Mouse (Mus musculus): ENCODE data around the gene Tbc1d9b. TPM values are rescaled to one million over a fixed set of nuclear protein-coding genes. Genes with fewer than 3 reads are reported as not detected.

Gene Tbc1d9b
- total and polyA plus RNA-seq, 2 experiments: 19.5 to 30.5 TPM

DNA sequence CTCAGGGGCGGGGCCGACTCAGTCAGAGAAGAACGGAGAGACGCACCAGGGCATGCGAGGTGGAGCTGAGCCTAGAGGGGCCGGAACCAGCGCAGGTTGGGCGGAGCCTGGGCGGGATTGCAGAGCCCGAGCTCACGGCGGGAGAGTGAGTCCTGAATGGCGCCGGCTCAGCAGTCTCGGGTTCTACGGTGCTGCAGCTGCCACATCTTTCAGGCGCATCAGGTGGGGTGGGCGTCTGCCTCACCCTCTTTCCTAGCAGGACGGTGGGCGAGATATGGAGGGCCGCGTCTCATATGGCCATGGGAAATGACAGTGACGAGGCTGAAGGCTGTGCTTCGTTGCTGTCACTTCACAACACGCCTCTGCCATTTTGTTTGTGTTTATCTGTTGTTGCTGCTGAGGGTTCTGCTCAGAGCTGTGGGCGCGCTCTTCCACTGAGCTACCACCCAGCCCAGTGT lies 43.6 kb downstream of the Tbc1d9b start:
- peak; percentile 93 for DNase-seq (ENCODE audit: extremely low read depth, low read depth, low spot score)

DNA sequence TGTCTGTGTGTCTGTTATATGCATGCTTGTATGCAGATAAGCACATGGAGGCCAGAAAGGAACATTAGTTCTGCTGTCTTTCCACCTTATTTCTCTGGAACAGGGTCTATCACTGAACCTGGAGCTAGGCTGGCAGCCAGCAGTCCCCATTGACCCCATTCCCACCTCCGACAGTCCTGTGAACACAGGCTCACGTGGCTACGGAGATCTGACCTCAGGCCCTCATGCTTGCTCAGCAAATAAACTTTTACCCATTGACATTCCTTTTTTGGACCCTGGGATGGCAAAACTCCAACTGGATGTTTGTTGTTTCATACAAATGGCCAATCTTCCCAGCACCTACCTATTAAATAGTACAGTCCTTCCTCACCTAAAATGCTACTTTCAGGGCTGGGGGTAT lies 45.2 kb downstream of the Tbc1d9b start:
- peak; percentile 96 for DNase-seq (ENCODE audit: extremely low read depth, low read depth, low spot score)
- peak overlapping the region; percentile 60 for H3K27ac ChIP-seq (replicated peaks; ENCODE audit: insufficient read depth, low read depth, low read length)
- H3K4me1 ChIP-seq (ENCODE audit: control insufficient read depth, insufficient read depth, low read length): peaks cover 43% of the 10 kb centered on the region
- no peaks in the 10 kb centered on the region for H3K36me3 ChIP-seq (ENCODE audit: control insufficient read depth, insufficient read depth, low read length)
- no peak overlapping the region for H3K4me3 ChIP-seq (ENCODE audit: insufficient read depth, low read depth, low read length)
- no peaks in the 10 kb centered on the region for H3K27me3 ChIP-seq (ENCODE audit: control insufficient read depth, insufficient read depth, low read length)
- TF ChIP-seq POLR2A (IDR thresholded peaks at IDR 0.05; ENCODE audit: extremely low read depth, insufficient read depth, low read length) (no peak), CTCF (IDR thresholded peaks at IDR 0.05; ENCODE audit: low read depth, low read length) (no peak)
- 17% methylated on average over 3 of the region's 3 CpGs for WGBS
- no peaks in the 10 kb centered on the region for H3K79me2 ChIP-seq (ENCODE audit: control insufficient read depth, insufficient read depth, low read length)
- H3K9ac ChIP-seq (ENCODE audit: low read depth, low read length): no peak overlapping the region

More for the DNA sequence above, 43.6 kb downstream of the Tbc1d9b start:
- Histone ChIP-seq H3K79me2 (ENCODE audit: control insufficient read depth, insufficient read depth, low read length) (no peaks in the 10 kb centered on the region), H3K9ac (ENCODE audit: low read depth, low read length) (peak overlapping the region; percentile 80), H3K27ac (replicated peaks; ENCODE audit: insufficient read depth, low read depth, low read length) (peak overlapping the region; percentile 49), H3K36me3 (ENCODE audit: control insufficient read depth, insufficient read depth, low read length) (peaks cover 3% of the 10 kb centered on the region; the same call in 1 of the 2 replicates), H3K4me3 (ENCODE audit: insufficient read depth, low read depth, low read length) (peak overlapping the region; percentile 75), H3K4me1 (ENCODE audit: control insufficient read depth, insufficient read depth, low read length) (peaks cover 35% of the 10 kb centered on the region), H3K27me3 (ENCODE audit: control insufficient read depth, insufficient read depth, low read length) (no peaks in the 10 kb centered on the region)
- WGBS: under 1% methylated on average over 27 of the region's 27 CpGs
- peak; percentile 73 for TF ChIP-seq POLR2A (IDR thresholded peaks at IDR 0.05; ENCODE audit: extremely low read depth, insufficient read depth, low read length)
- TF ChIP-seq CTCF (IDR thresholded peaks at IDR 0.05; ENCODE audit: low read depth, low read length): no peak

DNA sequence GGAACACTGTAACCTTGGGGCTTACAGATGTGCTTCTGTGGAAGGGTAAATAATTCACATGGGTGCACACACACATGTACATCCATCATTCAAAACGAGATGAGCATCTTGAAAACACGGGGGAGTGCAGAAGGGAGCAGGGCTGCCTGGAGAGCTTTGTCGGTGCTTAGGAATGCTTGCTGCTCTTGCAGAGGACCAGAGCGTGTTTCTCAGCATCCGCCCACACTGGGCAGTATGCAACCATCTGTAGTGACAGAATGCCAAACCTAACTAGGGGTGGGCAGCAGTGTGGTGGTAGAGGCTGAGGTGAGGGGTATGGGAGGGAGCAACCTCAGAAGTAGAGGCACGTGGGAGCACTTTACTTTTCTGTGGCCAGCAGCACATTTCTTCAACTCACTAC lies 45.9 kb downstream of the Tbc1d9b start:
- Histone ChIP-seq H3K4me3 (ENCODE audit: insufficient read depth, low read depth, low read length) (no peak overlapping the region), H3K4me1 (ENCODE audit: control insufficient read depth, insufficient read depth, low read length) (peaks cover 43% of the 10 kb centered on the region), H3K27ac (replicated peaks; ENCODE audit: insufficient read depth, low read depth, low read length) (no peak overlapping the region), H3K36me3 (ENCODE audit: control insufficient read depth, insufficient read depth, low read length) (no peaks in the 10 kb centered on the region), H3K27me3 (ENCODE audit: control insufficient read depth, insufficient read depth, low read length) (no peaks in the 10 kb centered on the region), H3K79me2 (ENCODE audit: control insufficient read depth, insufficient read depth, low read length) (no peaks in the 10 kb centered on the region), H3K9ac (ENCODE audit: low read depth, low read length) (no peak overlapping the region)
- DNase-seq (ENCODE audit: extremely low read depth, low read depth, low spot score): no peak
- 65% methylated on average over 6 of the region's 6 CpGs for WGBS
- no peak for TF ChIP-seq CTCF (IDR thresholded peaks at IDR 0.05; ENCODE audit: low read depth, low read length)
- no peak for TF ChIP-seq POLR2A (IDR thresholded peaks at IDR 0.05; ENCODE audit: extremely low read depth, insufficient read depth, low read length)

DNA sequence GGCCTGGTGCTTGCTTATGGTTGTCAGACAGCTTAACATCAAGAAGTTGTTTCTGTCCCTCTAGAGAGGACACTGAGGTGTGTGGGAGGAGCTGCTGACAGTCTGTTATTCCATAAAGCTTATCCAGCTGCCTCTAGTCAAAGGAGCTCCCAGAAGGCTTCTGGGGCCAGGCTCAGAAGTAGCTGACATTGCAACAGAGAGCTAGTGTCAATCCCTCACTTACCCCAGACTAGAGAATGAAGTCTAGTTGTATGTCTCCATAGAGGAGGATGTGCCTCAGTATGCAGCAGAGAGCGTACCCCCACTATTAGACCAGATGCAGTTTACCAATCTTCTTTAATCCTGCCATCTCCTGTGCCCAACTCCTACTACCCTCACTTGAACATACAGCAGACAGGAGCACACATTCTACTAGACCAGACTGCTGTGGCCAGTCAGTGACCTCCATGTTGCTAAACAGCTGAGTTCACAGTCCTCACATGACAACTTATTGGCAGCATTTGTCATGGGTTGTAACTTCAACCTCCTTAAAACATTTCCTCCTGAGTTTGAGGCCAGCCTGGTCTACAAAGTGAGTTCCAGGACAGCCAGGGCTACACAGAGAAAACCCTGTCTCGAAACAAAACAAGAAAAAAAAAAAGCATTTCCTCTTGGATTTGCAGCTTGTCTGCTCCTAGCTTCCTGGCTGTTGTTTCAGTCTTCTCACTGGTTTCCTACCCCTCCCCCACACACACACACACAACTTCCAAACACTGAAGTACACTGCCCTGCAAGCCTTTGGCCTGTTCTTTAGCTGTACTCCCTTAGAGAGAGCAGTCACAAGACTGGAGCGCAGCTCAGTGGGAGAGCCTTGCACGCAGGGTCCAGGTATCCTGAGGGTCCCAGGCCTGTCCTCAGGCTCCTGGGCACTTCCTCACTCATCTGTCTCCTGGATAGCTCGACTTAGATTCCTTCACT lies 47.6 kb downstream of the Tbc1d9b start:
- peak; percentile 93 for DNase-seq (ENCODE audit: extremely low read depth, low read depth, low spot score)
- Histone ChIP-seq H3K9ac (ENCODE audit: low read depth, low read length) (no peak overlapping the region), H3K4me3 (ENCODE audit: insufficient read depth, low read depth, low read length) (no peak overlapping the region), H3K4me1 (ENCODE audit: control insufficient read depth, insufficient read depth, low read length) (peaks cover 53% of the 10 kb centered on the region), H3K36me3 (ENCODE audit: control insufficient read depth, insufficient read depth, low read length) (no peaks in the 10 kb centered on the region), H3K27me3 (ENCODE audit: control insufficient read depth, insufficient read depth, low read length) (no peaks in the 10 kb centered on the region), H3K27ac (replicated peaks; ENCODE audit: insufficient read depth, low read depth, low read length) (peak overlapping the region; percentile 82), H3K79me2 (ENCODE audit: control insufficient read depth, insufficient read depth, low read length) (no peaks in the 10 kb centered on the region)
- WGBS: 52% methylated on average over 5 of the region's 5 CpGs
- no peak for TF ChIP-seq CTCF (IDR thresholded peaks at IDR 0.05; ENCODE audit: low read depth, low read length)
- no peak for TF ChIP-seq POLR2A (IDR thresholded peaks at IDR 0.05; ENCODE audit: extremely low read depth, insufficient read depth, low read length)

DNA sequence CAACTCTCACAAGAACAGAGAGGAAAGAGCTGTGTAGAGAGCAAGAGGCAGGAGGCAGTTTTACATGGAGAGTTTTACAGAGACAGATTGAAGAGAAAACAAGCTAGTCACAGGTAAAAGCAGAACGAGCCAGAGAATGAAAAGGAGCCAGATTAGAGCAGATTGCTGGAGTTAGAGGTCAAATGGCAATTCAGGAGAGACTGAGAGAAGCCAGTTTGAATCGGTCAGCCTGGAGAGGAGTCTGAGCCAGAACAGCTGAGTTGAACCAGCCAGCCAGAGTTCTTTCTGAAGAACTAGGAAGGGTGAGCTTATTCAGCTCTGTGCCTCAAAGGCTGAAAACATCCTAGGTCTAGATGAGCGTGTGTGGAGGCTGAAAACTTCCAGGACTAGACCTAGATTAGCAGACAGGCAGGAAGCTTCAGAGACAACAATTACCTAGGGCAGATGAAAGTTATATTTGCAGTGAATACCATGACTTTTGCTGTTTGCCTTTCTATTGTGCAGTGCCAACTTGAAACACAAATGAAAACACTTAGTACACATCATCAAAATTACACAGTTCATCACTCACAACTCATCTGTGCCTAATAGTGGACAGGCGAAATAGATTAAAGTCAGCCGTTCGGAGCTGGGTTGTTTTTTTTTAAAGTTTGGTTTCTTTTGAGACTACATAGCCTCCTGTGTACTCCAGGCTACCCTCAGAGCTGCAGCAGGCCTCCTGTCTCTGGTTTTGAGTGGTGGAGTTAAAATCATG lies 49.5 kb downstream of the Tbc1d9b start:
- Histone ChIP-seq H3K4me3 (ENCODE audit: insufficient read depth, low read depth, low read length) (no peak overlapping the region), H3K36me3 (ENCODE audit: control insufficient read depth, insufficient read depth, low read length) (no peaks in the 10 kb centered on the region), H3K27ac (replicated peaks; ENCODE audit: insufficient read depth, low read depth, low read length) (peak overlapping the region; percentile 23; the same call in 1 of the 2 replicates), H3K4me1 (ENCODE audit: control insufficient read depth, insufficient read depth, low read length) (peaks cover 57% of the 10 kb centered on the region), H3K9ac (ENCODE audit: low read depth, low read length) (no peak overlapping the region), H3K79me2 (ENCODE audit: control insufficient read depth, insufficient read depth, low read length) (no peaks in the 10 kb centered on the region), H3K27me3 (ENCODE audit: control insufficient read depth, insufficient read depth, low read length) (no peaks in the 10 kb centered on the region)
- WGBS: 59% methylated on average over 6 of the region's 6 CpGs
- no peak for TF ChIP-seq CTCF (IDR thresholded peaks at IDR 0.05; ENCODE audit: low read depth, low read length)
- TF ChIP-seq POLR2A (IDR thresholded peaks at IDR 0.05; ENCODE audit: extremely low read depth, insufficient read depth, low read length): no peak
- DNase-seq (ENCODE audit: extremely low read depth, low read depth, low spot score): peak; percentile 86

Data from liver, adult 2 months (tissue).